Mouse (Mus musculus) lung, embryonic 15.5 days (tissue): ENCODE data around the gene Ipo13. TPM values are rescaled to one million over a fixed set of nuclear protein-coding genes. Genes with fewer than 3 reads are reported as not detected.

ENCODE experiments used
- ATAC-seq: fragments of 200-750 bp; cut with Nextera tagmentation; 2 replicates; pipeline ENCODE4 v1.8.0; 2017; ENCODE audit warnings: moderate number of reproducible peaks, borderline replicate concordance; ENCODE audit not compliant: low FRiP score, low TSS enrichment; ENCODE audit errors: extremely low read depth
- H3K27ac ChIP-seq: fragments of 300-500 bp; sonication (generic); 2 replicates; pipeline ENCODE4 v1.5.1; 2015; ENCODE audit warnings: moderate library complexity, mild to moderate bottlenecking, inconsistent platforms
- H3K27me3 ChIP-seq: fragments of 300-500 bp; sonication (generic); 2 replicates; pipeline ENCODE4 v1.6.1; 2015; ENCODE audit warnings: inconsistent platforms
- H3K36me3 ChIP-seq: fragments of 300-500 bp; sonication (generic); 2 replicates; pipeline ENCODE4 v1.6.1; 2015; ENCODE audit warnings: inconsistent platforms
- H3K4me1 ChIP-seq: fragments of 300-500 bp; sonication (generic); 2 replicates; pipeline ENCODE4 v1.6.1; 2015; ENCODE audit warnings: inconsistent platforms
- H3K4me2 ChIP-seq: fragments of 300-500 bp; sonication (generic); 2 replicates; pipeline ENCODE4 v1.6.1; 2015; ENCODE audit warnings: inconsistent platforms, mild to moderate bottlenecking, moderate library complexity
- H3K4me3 ChIP-seq: fragments of 300-500 bp; sonication (generic); 2 replicates; pipeline ENCODE4 v1.5.1; 2015; ENCODE audit warnings: mild to moderate bottlenecking, inconsistent platforms
- H3K9ac ChIP-seq: fragments of 300-500 bp; sonication (generic); 2 replicates; pipeline ENCODE4 v1.6.1; 2015; ENCODE audit warnings: inconsistent platforms
- H3K9me3 ChIP-seq: fragments of 300-500 bp; sonication (generic); 2 replicates; pipeline ENCODE4 v1.6.1; 2016; ENCODE audit warnings: inconsistent platforms
- WGBS: fragments of 180-500 bp; shearing (Covaris S2); methylation state at CpG from one replicate; pipeline ENCODE4 v1.1.7; 2015; 5-methylcytosine and 5-hydroxymethylcytosine counted together
- polyA plus RNA-seq: library from polyadenylated mRNA; unstranded; fragments of >200 nt; fragmentation: Nextera tagmentation; extraction: Ambion mirVana; gene quantifications from 2 replicates; pipeline ENCODE4 v1.2.1, GENCODE M21; 2015

Gene Ipo13
- polyA plus RNA-seq, 1 experiment from 2014 or later, result 41.2 TPM

DNA sequence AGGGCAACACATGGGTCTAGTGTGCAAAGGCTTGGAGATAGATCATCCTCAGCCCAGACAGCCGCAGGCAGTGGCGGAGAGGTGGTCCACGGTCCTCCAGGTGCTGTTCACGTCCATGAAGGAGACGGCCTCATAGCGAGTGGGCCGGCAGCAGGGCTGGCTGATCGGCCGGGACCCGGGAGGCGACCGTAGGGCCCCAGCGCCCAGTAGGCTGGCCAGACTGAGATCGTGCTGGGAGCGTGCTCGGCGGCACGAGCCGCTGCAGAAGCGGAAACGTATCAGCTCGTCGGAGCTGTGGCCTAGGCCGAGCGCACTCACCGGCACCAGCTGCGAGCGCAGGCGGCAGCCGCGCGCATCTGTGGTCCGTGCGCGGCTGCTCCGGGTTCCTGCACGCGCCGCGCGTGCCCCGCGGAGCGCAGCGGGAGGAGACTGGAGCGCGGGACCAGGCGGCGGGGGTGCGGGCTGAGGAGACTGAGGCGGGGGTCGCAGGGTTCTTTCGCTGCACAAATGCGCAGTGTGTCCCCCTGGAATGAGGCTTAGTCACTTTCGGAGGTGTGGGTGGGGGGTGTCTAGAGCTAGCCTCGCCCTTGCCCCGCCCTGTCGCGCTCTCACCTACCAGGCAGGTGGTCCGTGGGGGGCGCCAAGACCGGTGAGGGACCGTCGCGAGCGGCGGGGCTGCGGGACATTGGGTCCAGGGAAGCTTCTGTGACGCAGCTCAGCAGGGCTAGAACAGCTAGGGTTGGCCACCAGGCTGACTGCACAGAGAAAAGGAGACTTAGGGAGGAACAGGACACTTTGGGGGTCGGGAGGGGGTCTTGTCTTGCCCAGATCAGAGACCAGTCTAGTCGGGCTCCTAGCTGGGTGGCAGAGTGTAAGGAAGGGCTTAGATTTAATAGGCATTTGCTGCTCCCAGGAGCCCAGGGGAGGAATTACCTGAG is 12.0 kb upstream of the Ipo13 start:
- Histone ChIP-seq H3K27ac (no peak overlapping the region), H3K27me3 (peaks cover 57% of the 10 kb centered on the region), H3K4me1 (peaks cover 54% of the 10 kb centered on the region), H3K4me2 (peak overlapping the region; percentile 94), H3K36me3 (no peaks in the 10 kb centered on the region), H3K9ac (peak overlapping the region; percentile 33), H3K9me3 (no peaks in the 10 kb centered on the region), H3K4me3 (peak overlapping the region; percentile 42)
- peak; percentile 28 for ATAC-seq
- WGBS, result 1% methylated on average over 71 of the region's 71 CpGs

DNA sequence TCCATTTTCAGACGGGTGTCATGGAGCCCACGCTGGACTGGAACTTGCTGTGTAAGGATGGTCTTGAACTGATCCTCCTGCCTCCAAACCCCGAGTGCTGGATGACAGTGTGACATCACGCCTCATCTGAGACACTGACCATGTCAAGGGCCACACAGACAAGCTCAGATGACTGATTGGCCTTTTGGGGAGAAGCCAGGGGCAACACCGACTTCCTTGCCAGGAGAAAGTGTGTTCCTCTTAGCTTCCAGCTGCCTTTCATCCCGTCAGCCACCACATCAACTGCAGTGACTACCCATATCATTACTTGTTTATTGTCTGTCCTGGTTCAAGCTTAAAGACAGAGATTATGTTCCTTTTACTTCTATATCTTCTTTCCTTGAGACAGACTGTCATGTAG is 10.1 kb upstream of the Ipo13 start:
- no peaks in the 10 kb centered on the region for H3K36me3 ChIP-seq
- no peak overlapping the region for H3K27ac ChIP-seq
- no peak overlapping the region for H3K9ac ChIP-seq
- no peak overlapping the region for H3K4me2 ChIP-seq
- H3K27me3 ChIP-seq, result peaks cover 51% of the 10 kb centered on the region
- H3K4me1 ChIP-seq, result peaks cover 51% of the 10 kb centered on the region
- 36% methylated on average over 5 of the region's 6 CpGs for WGBS
- H3K4me3 ChIP-seq, result no peak overlapping the region
- ATAC-seq, result 0 out of 2 replicates have a peak, but pooled peaks have one; percentile 17
- H3K9me3 ChIP-seq, result no peaks in the 10 kb centered on the region

DNA sequence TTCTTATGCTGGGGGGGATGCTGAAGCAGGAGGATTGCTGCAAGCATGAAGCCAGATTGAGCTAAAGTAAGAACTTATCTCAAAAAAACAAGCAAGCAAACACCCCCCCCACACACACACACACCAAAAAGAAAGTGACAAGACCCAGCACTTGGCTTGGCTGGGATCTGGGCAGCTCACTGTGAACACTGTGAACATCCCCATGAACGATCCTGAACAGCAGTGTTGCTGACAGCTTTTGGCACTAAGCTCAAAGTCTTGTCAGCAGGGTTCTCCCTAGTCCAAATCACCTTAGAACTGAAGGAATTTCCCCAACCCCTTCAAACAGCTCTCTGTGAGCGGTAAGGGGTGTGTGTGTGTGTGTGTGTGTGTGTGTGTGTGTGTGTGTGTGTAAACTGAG is 8.7 kb upstream of the Ipo13 start:
- ATAC-seq, result no peak
- Histone ChIP-seq H3K4me1 (peaks cover 37% of the 10 kb centered on the region), H3K9ac (no peak overlapping the region), H3K9me3 (no peaks in the 10 kb centered on the region), H3K4me3 (no peak overlapping the region), H3K27me3 (peaks cover 44% of the 10 kb centered on the region), H3K27ac (no peak overlapping the region), H3K4me2 (no peak overlapping the region), H3K36me3 (no peaks in the 10 kb centered on the region)
- WGBS, result 24% methylated on average over 2 of the region's 2 CpGs

DNA sequence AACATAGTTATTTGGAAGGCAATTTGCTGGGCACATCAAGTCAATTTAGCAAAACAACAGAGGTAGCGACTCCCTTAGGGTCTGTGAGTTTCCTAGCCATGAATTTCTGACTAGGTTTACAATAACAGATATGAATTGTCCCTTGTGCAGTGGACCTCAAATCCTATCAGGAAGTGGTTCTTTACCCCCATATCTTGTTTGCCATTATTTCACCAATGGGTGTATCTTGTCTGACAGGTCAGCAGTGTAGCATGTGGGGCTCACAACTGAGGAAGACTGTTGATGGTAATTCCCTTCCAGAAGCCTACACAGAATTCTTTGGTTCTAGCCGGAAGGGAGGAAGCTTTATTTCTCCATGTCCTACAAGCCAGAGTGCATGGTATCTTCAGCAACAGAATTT is 6.6 kb upstream of the Ipo13 start:
- Histone ChIP-seq H3K9me3 (no peaks in the 10 kb centered on the region), H3K4me1 (peaks cover 23% of the 10 kb centered on the region), H3K36me3 (no peaks in the 10 kb centered on the region), H3K27me3 (peaks cover 24% of the 10 kb centered on the region), H3K27ac (no peak overlapping the region), H3K4me3 (no peak overlapping the region), H3K9ac (no peak overlapping the region), H3K4me2 (no peak overlapping the region)
- no peak for ATAC-seq
- 88% methylated on average over 2 of the region's 2 CpGs for WGBS

DNA sequence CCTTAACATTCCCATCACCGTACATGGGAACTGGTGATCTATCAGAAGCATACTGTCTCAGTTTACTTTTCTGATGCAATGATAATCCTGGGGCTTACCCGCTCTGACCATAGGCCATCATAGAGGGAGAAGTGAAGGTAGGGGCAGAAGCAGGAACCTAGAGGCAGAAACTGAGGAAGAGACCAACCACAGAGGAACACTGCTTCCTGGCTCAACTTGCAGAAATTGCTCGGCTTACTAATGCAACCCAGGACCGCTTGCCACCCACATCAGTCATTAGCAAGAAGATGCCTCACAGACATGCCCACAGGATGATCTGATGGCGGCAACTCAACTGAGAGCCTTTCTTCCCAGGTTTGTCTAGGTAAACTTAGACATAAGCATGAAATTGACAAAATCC is 4.0 kb upstream of the Ipo13 start:
- Histone ChIP-seq H3K4me2 (no peak overlapping the region), H3K27me3 (peaks cover 9% of the 10 kb centered on the region; the same call in 1 of the 2 replicates), H3K27ac (no peak overlapping the region; the same call in 1 of the 2 replicates), H3K36me3 (no peaks in the 10 kb centered on the region), H3K9ac (no peak overlapping the region), H3K4me1 (peaks cover 27% of the 10 kb centered on the region), H3K9me3 (no peaks in the 10 kb centered on the region), H3K4me3 (no peak overlapping the region)
- 71% methylated on average over 5 of the region's 5 CpGs for WGBS
- no peak for ATAC-seq

DNA sequence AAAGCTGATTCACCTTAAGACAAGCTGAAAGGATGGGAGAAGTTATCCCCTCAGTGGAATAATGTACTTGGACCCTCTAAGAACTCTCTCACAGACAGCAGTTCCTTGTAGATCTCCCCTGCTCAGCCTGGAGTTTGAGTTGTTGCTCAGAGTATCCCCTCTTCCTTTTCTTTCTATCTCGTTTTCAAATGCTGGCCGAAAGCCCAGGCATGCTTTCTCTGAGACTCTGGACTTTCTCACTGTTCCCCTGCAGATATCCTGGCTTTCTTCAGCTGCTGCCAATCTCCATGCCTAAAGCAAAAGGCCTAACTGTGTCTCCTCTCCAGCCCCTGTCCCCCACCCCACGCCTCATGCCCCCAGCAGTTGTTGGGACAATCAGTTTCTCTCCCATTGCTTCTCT is 3.5 kb upstream of the Ipo13 start:
- Histone ChIP-seq H3K4me3 (no peak overlapping the region), H3K9ac (no peak overlapping the region), H3K27ac (peak overlapping the region; percentile 49; the same call in 1 of the 2 replicates), H3K4me2 (no peak overlapping the region), H3K9me3 (no peaks in the 10 kb centered on the region), H3K27me3 (peaks cover 9% of the 10 kb centered on the region; the same call in 1 of the 2 replicates), H3K4me1 (peaks cover 29% of the 10 kb centered on the region), H3K36me3 (no peaks in the 10 kb centered on the region)
- WGBS, result 49% methylated on average over 3 of the region's 3 CpGs
- ATAC-seq, result no peak

DNA sequence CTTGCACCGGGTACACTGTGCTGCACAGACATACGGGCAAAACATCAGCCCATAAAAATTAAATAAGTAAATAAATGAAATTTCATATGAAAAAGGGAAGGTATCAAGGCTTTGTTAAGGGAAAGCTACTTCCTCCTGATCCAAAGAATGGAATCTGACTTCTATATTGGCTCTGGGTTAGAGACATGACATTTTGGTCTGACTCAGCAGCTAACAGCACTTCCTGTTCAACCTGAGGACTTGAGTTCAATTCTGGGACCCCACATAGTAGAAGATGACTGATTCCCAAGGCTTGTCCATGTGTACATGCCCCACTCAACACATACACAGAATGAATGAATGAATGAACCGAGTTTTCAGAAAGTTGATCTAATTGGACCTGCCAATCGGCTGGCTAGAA is 3.0 kb upstream of the Ipo13 start:
- H3K27ac ChIP-seq, result no peak overlapping the region

DNA sequence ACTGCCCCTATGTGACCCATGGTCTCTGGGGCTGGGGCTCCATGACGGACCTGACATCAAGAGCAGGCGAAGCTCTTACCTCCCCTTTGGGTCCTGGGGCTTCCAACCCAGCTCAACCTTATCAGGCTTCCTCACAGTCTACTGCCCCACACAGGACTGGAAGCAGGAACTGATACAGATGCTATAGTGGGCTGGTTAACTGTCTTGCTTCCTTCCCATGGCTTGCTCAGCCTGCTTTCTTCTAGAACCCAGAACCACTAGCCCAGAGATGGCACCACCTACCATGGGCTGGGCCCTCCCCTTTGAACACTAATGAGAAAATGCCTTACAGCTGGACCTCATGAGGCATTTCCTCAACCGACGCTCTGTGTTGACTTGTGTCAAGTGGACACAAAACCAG is 2.6 kb upstream of the Ipo13 start:
- ATAC-seq, result no peak
- H3K4me2 ChIP-seq, result no peak overlapping the region
- H3K4me3 ChIP-seq, result no peak overlapping the region
- no peak overlapping the region for H3K27ac ChIP-seq
- peaks cover 5% of the 10 kb centered on the region; the same call in 1 of the 2 replicates for H3K27me3 ChIP-seq
- no peak overlapping the region for H3K9ac ChIP-seq
- H3K36me3 ChIP-seq, result peaks cover under 1% of the 10 kb centered on the region; the same call in 1 of the 2 replicates
- 81% methylated on average over 4 of the region's 4 CpGs for WGBS
- peaks cover 33% of the 10 kb centered on the region for H3K4me1 ChIP-seq
- H3K9me3 ChIP-seq, result no peaks in the 10 kb centered on the region

More for the DNA sequence above, 3.0 kb upstream of the Ipo13 start:
- Histone ChIP-seq H3K36me3 (no peaks in the 10 kb centered on the region), H3K4me3 (no peak overlapping the region), H3K27me3 (peaks cover 9% of the 10 kb centered on the region; the same call in 1 of the 2 replicates), H3K4me2 (no peak overlapping the region), H3K9me3 (no peaks in the 10 kb centered on the region), H3K9ac (no peak overlapping the region), H3K4me1 (peaks cover 30% of the 10 kb centered on the region)
- ATAC-seq, result no peak
- WGBS, result 83% methylated on average over 4 of the region's 4 CpGs

DNA sequence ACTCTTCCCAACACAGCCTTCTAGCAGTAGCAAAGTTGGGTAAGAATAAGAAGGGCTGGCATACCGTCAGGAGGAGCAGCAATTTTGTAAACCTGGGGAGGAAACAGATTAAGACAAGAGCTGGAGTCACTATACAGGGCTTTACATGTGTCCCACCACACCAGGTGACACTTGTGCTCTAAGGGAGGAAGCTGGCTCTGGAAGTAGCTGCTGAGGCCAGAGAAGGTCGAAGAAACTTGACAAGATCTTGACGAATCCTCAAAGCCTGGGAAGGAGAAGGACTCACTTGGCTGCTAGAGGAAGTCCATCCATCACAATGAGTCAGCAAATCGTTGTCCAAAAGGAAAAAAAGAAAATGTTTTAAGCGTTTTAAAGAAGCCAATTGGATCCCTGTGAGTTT is 1.6 kb upstream of the Ipo13 start:
- peaks cover 33% of the 10 kb centered on the region for H3K4me1 ChIP-seq
- no peaks in the 10 kb centered on the region for H3K9me3 ChIP-seq
- peaks cover 10% of the 10 kb centered on the region; the same call in 1 of the 2 replicates for H3K36me3 ChIP-seq
- no peak overlapping the region for H3K4me3 ChIP-seq
- no peaks in the 10 kb centered on the region for H3K27me3 ChIP-seq
- peak overlapping the region; percentile 98; the same call in 1 of the 2 replicates for H3K4me2 ChIP-seq
- no peak overlapping the region for H3K27ac ChIP-seq
- H3K9ac ChIP-seq, result no peak overlapping the region
- no peak for ATAC-seq
- WGBS, result 53% methylated on average over 5 of the region's 5 CpGs

DNA sequence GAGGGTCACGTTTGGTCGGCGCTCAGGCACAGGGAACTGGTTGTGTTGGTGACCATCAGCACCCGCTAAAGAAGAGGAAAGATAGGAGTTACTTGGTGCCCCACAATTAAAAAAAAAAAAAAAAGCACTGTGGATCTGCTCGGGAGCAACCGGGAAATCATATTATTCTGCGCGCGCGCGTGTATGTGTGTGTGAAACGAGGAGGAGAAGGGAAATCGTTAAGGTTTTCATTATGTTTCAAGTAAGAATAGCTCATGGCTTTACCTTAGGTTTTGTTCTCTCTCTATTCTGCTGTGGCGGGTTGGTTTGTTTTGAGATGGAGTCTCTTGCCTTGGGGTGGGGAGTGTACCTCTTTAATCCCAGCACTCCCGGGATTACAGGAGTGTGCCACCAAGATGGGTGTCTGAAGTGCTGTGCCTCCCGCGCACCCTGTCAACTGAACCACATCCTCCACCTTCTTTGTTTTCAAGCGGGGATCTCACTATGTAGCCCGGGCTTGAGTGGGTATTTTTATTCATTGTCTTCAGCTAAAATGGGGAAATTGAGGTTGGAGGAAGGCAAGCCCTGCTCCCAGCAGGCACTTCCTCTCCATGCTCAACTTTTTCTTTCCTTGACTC is 798 bp upstream of the Ipo13 start:
- peak overlapping the region; percentile 98 for H3K4me2 ChIP-seq
- 1% methylated on average over 19 of the region's 19 CpGs for WGBS
- no peaks in the 10 kb centered on the region for H3K9me3 ChIP-seq
- peak overlapping the region; percentile 70 for H3K9ac ChIP-seq
- H3K36me3 ChIP-seq, result peaks cover 15% of the 10 kb centered on the region; the same call in 1 of the 2 replicates
- no peaks in the 10 kb centered on the region for H3K27me3 ChIP-seq
- H3K4me3 ChIP-seq, result peak overlapping the region; percentile 67
- peaks cover 33% of the 10 kb centered on the region for H3K4me1 ChIP-seq
- peak overlapping the region; percentile 85 for H3K27ac ChIP-seq
- ATAC-seq, result no peak

DNA sequence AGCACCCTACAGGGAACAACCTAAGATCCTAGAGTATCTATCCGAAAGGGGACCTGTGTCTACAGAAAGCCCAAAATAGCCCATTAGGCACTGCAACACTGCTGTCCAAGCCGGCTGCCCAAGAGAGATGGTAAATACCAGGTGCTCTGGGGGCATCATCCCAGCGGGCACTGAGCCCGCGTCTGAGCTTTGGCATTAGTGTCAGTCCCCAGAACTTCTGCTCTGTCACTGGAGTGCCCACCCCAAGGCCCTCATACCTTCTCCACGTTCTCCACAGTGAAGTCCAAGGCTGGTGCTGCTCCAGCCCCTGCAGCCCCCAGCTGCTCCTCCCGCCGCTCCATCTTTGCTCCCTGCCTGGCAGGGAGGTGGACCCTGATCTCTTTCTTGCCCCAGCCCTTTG is 768 bp downstream of the Ipo13 start:
- Histone ChIP-seq H3K9me3 (no peaks in the 10 kb centered on the region), H3K4me3 (peak overlapping the region; percentile 67), H3K27me3 (no peaks in the 10 kb centered on the region), H3K27ac (0 out of 2 replicates have a peak overlapping the region, but pooled peaks have one; percentile 13), H3K36me3 (peaks cover 15% of the 10 kb centered on the region; the same call in 1 of the 2 replicates), H3K9ac (peak overlapping the region; percentile 70), H3K4me2 (peak overlapping the region; percentile 98), H3K4me1 (peaks cover 34% of the 10 kb centered on the region)
- 0 out of 2 replicates have a peak, but pooled peaks have one; percentile 3 for ATAC-seq
- WGBS, result 11% methylated on average over 8 of the region's 8 CpGs

DNA sequence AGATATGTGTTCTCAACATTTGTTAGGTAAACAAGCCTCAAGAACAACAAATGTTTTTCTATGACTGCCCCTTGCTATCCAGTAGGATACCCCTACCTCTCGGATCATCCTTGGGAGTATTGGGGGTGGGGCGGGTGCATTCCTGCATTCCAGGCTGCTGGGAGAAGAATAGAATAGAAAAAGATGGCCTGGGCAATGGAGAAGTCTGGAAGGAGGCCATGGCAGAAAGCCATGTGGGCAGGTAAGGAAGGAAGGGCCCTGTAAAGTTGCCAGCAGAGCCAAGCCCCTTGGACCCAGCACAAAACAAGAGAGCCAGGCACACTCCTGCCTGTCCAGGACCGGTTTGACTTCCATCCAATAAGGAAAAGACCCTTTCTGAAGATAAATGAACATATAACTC is 1.4 kb downstream of the Ipo13 start:
- no peak overlapping the region for H3K27ac ChIP-seq
- WGBS, result 46% methylated on average over 3 of the region's 3 CpGs
- ATAC-seq, result no peak
- H3K9ac ChIP-seq, result peak overlapping the region; percentile 70; the same call in 1 of the 2 replicates
- peaks cover 18% of the 10 kb centered on the region; the same call in 1 of the 2 replicates for H3K36me3 ChIP-seq
- H3K27me3 ChIP-seq, result no peaks in the 10 kb centered on the region
- peaks cover 38% of the 10 kb centered on the region for H3K4me1 ChIP-seq
- no peaks in the 10 kb centered on the region for H3K9me3 ChIP-seq
- H3K4me3 ChIP-seq, result peak overlapping the region; percentile 67
- peak overlapping the region; percentile 98 for H3K4me2 ChIP-seq
